Mouse (Mus musculus): Measurements from ENCODE around the gene Arhgap24. TPM values are rescaled to one million over a fixed set of nuclear protein-coding genes. Genes with fewer than 3 reads are reported as not detected.

Arhgap24 gene
- total RNA-seq, 2 experiments from 2014 or later: 6.0 to 7.5 TPM

GRCm38 (mm10) chr5:102767058-102767444 is 285.9 kb downstream of the Arhgap24 start:
- intact Hi-C loops (cut with DNase I): no loop called here
- DNase-seq (ENCODE audit: low spot score in 2 of 2): no peak

GRCm38 (mm10) chr5:102767822-102768221 is 286.6 kb downstream of the Arhgap24 start:
- DNase-seq (ENCODE audit: low spot score in 2 of 2): no peak
- intact Hi-C loops (cut with DNase I): no loop called here

GRCm38 (mm10) chr5:102768385-102769080 is 287.3 kb downstream of the Arhgap24 start:
- DNase-seq (ENCODE audit: low spot score in 2 of 2): no peak
- intact Hi-C loops (cut with DNase I): no loop called here

GRCm38 (mm10) chr5:102770611-102771010 is 289.4 kb downstream of the Arhgap24 start:
- DNase-seq (ENCODE audit: low spot score in 2 of 2): no peak
- intact Hi-C loops (cut with DNase I): no loop called here

DNA sequence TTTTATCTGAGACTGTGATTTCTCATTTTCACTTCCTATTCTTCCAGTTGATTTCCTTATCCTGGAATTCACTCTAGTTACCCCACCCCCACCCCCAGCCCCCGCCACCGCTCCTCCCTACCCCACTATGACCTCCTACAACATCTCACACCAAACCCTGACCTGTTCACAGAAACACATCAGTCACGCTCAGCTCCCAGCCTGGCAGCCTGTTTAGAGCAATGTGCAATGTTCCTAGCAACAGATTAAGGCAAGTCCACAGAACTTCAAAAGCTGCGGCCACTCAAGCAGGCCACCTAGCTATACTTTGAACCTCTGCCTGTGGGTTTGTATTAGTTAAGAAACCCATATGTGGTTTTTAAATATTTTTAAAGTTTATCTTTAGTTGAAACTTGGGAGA is 293.3 kb downstream of the Arhgap24 start:
- no peak for DNase-seq (ENCODE audit: low spot score in 2 of 2)
- intact Hi-C loops (cut with DNase I): no loop called here

DNA sequence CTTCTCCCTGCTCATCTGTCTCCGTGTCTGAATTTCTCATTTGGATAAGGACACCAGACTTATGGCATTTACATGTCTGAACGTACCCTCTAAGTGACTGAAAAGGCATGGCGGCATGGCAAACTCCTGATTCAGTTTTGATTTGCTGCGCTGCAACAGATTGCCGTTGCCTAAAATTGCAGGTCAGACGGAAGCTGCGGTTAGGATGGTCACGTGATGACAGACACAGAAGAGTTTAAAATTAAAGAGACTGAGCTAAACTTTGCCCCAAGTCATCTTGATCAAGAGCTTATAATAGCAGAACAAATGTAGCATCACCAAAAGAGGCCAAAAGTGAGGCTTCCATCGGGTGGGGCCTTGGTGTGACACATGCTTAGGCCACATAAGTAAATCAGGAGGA is 296.1 kb downstream of the Arhgap24 start:
- no peak for DNase-seq (ENCODE audit: low spot score in 2 of 2)
- intact Hi-C loops (cut with DNase I): no loop called here

DNA sequence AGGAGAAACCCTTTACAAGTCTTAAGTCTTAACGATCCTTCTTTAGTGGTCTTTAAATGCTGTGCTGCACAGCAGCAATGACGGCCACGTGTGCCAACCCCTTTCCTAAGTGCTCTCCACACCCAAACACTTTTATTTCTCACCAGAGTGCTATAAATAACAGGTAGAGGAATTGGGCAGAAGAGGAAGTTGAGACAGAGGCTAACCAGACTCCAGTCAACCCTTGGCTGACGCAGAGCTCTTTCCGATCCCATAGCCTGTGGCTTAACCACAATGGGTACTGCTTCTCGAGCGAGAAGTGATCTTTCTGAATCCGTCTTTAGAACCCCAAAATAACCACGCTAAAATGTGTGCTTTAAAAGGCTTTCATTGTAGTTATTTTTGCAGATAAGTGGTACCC is 296.7 kb downstream of the Arhgap24 start:
- DNase-seq (ENCODE audit: low spot score in 2 of 2): no peak
- intact Hi-C loops (cut with DNase I): no loop called here

GRCm38 (mm10) chr5:102778253-102778652 is 297.1 kb downstream of the Arhgap24 start:
- intact Hi-C loops (cut with DNase I): no loop called here
- DNase-seq (ENCODE audit: low spot score in 2 of 2): no peak

DNA sequence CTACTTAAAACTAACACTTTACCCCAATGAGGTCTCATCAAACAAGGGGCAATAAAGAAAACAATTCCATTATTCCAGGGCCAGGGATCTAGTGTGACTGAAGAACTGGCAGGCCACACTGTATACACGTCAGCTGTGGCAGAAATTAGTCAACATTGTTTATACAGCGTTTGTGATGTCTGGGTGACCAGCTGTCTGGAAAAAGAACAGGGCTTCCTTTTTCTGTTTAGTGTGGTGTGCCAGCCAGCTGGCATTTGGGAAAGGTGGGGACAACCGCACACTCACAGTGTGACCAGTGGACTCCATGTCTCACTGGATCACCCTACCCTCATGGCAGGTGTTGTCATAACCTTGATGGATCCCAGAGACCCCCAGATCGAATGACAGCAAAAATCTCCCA is 302.4 kb downstream of the Arhgap24 start:
- peak in 1 of 2 experiments; percentile 9 for DNase-seq (ENCODE audit: low spot score in 2 of 2)
- intact Hi-C loops (cut with DNase I): no loop called here

- intact Hi-C loops (cut with DNase I): no loop called here
These were observed 304.9 kb downstream of the Arhgap24 start for GRCm38 (mm10) chr5:102786123-102786522.

GRCm38 (mm10) chr5:102788437-102788836 is 307.2 kb downstream of the Arhgap24 start:
- no peak for DNase-seq (ENCODE audit: low spot score in 2 of 2)
- intact Hi-C loops (cut with DNase I): no loop called here

More at GRCm38 (mm10) chr5:102786123-102786522, 304.9 kb downstream of the Arhgap24 start:
- no peak for DNase-seq (ENCODE audit: low spot score in 2 of 2)

DNA sequence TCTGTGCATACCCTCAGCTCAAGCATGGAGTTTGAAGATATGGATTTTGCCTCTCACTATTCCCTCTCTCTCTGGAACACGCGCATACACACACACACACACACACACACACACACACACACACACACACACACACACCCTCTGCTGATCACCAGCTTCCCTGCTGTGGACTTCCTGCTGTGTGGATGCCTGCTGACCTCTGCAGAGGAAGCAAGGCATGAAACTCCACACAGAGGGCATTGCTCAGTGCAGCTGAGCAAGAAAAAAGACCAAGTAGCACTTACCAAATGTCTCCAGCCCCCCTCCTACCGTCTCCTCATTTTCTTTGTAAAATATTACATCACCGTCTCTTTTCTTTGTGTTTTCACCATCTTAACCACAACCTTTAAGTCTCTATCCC is 310.1 kb downstream of the Arhgap24 start:
- DNase-seq (ENCODE audit: low spot score in 2 of 2): no peak
- intact Hi-C loops (cut with DNase I): no loop called here

DNA sequence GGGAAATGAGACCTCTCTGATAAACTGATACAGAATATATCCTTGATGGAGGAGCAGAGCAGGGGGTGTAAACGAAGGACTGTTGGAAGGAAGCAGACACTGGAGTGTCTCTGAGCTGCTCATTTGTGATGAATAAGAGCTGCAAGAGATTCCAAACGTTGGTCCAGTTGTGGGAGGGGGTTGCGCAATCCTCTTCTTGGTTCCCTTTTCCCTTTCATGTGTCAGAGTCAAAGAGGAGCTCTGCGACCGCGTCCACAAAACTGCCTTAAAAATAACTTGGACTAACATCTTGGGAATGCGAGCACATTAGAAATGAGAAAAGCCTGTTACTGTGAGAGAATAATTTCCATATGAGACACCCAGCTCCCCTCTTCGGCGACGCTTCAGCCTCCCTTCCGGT is 312.3 kb downstream of the Arhgap24 start:
- intact Hi-C loops (cut with DNase I): no loop called here
- DNase-seq (ENCODE audit: low spot score in 2 of 2): no peak

GRCm38 (mm10) chr5:102801469-102801868 is 320.3 kb downstream of the Arhgap24 start:
- intact Hi-C loops (cut with DNase I): no loop called here
- no peak for DNase-seq (ENCODE audit: low spot score in 2 of 2)

DNA sequence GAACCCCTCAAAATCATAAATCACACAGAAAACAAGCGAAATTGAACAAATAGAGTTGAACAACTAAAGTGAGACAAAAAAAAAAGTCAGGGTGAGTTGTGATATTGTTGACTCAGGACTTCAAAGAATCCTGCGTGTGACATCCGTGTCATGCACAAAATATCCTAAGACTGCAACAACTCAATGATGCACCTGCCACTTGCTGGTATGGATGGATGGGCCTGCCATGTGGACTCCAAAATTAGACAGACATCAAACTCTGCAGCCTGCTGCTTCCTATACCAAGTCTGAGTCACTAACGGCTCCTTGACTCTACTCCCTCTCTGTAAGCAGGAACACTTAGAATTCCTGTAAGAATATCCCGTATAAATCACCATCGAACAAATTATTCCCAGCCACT is 321.6 kb downstream of the Arhgap24 start:
- intact Hi-C loops (cut with DNase I): no loop called here

DNA sequence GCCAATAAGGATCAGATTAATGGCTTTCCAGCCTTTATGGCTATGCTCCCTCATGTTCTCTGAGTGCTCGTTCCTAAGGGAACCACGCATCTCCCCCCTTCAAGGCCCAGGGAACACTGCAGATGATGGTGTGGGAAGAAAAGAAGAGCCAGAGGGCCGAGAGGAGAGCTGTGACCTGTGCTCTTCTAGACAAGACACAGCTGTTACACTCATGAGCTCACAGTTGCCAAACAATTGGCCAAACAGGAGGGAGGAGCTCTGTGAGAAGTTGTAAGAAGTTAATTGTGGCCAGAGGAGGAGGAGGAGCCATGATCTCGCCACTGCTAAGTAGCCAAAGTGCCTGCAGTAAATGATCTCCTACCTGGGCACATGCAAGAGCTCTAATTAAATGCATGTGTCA is 322.5 kb downstream of the Arhgap24 start:
- no peak for DNase-seq (ENCODE audit: low spot score in 2 of 2)
- intact Hi-C loops (cut with DNase I): no loop called here

More for the DNA sequence above, 321.6 kb downstream of the Arhgap24 start:
- no peak for DNase-seq (ENCODE audit: low spot score in 2 of 2)

GRCm38 (mm10) chr5:102807518-102807917 is 326.3 kb downstream of the Arhgap24 start:
- no peak for DNase-seq (ENCODE audit: low spot score in 2 of 2)
- intact Hi-C loops (cut with DNase I): no loop called here

DNA sequence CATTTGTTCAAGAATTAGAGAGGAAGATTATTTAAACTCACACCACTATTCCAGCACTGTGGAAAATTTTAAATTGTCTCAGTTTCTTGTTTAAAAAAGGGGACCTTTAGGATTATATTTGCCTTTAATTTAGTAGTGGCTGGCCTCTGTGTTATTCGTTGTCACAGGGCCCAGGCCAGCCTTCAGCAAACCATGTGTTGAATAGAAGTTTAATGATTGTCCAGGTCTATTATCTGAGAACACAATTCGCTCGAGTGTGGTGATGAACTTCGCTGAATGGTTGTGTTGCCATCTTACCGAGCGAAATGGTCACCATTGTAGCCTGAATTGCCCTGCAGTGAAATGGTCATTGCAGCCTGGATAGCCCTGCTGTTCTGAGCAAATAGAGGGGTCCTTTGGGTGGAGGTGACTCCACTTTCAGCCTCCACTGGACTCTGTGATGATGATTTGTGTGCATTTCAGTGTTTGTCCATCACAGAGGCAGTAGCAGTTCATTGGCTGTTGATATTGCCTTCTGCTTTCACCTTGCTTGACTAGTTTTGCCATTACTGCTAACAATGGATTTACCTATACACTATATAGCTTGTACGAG is 329.3 kb downstream of the Arhgap24 start:
- intact Hi-C loops (cut with DNase I): no loop called here
- no peak for DNase-seq (ENCODE audit: low spot score in 2 of 2)

- no peak for DNase-seq (ENCODE audit: low spot score in 2 of 2)
- intact Hi-C loops (cut with DNase I): no loop called here
These were observed 332.1 kb downstream of the Arhgap24 start for GRCm38 (mm10) chr5:102813271-102813670.

GRCm38 (mm10) chr5:102817641-102818040 is 336.4 kb downstream of the Arhgap24 start:
- intact Hi-C loops (cut with DNase I): no loop called here
- DNase-seq (ENCODE audit: low spot score in 2 of 2): no peak

DNA sequence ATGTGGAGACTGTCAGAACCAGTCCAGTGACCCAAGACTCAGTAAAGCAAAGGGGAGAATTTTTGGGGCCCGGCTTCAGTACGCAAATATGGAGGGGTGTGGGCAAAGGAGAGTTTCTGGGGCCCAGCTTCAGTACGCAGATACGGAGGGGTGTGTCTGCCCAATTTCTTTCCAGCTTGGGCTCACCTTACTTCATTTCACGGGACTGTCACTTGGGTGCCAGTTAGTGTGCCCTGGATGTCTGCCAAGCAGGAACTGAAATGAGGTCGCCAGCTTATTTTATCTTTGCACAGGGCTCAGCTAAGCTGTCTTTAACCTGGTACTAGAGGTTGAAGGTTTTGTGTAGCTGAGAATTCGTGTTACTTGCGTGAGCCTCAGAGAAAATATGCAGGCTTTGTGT is 344.3 kb downstream of the Arhgap24 start:
- DNase-seq (ENCODE audit: low spot score in 2 of 2): no peak
- intact Hi-C loops (cut with DNase I): no loop called here
